Mouse (Mus musculus): ENCODE results near the gene Selenok.

The Selenok gene

DNA sequence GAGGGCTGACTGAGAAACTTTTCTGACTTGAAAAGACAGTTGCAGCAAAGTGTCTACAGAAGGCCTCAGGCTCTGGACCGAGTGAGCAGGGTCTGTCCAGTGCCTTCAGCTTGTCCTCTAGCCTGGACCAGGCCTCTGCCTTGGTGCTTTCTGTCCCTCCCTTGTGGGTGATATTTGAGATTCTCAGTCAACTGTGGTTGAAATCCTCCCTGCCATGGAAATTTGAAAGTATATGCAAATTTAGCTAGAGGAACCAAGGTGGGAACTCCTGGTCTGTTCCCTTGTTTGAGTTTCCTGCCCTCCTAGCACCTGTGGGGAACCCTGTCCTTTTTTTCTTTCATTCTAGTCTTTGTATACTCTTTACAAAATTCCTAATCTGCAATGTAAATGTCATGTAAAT is 46.9 kb downstream of the Selenok start:
- no peak for TF ChIP-seq GATA4 (IDR thresholded peaks at IDR 0.05; ENCODE audit: insufficient replicate concordance, low read length)

GRCm38 (mm10) chr14:30016666-30017065 is 48.6 kb downstream of the Selenok start:
- TF ChIP-seq GATA4 (IDR thresholded peaks at IDR 0.05; ENCODE audit: insufficient replicate concordance, low read length), result 0 out of 2 replicates have a peak, but pooled peaks have one; percentile 8

GRCm38 (mm10) chr14:30017794-30018462 is 49.8 kb downstream of the Selenok start:
- TF ChIP-seq GATA4 (IDR thresholded peaks at IDR 0.05; ENCODE audit: insufficient replicate concordance, low read length), result no peak

- no peak for TF ChIP-seq GATA4 (IDR thresholded peaks at IDR 0.05; ENCODE audit: insufficient replicate concordance, low read length)
Measured at GRCm38 (mm10) chr14:30018463-30018801, 50.3 kb downstream of the Selenok start.

DNA sequence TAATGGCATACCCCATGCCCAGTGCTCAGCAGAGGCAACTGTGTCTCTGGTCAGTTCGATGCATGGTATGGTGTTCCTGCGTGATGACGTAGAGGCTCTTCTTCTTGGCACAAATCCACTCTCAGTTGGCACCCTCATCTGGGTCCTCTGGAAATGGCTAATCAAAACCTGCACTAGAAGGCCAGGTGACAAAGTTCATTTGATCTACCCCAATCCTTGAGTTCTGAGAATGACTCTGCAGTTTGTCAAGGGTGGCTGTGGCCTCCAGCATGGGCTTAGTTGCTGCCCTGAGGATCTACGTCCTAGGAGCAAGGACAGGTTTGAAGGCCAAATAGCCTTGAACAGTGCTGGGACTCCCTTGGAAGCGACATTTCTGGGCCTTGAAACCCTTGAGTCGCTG is 50.7 kb downstream of the Selenok start:
- no peak for TF ChIP-seq GATA4 (IDR thresholded peaks at IDR 0.05; ENCODE audit: insufficient replicate concordance, low read length)

GRCm38 (mm10) chr14:30019375-30019774 is 51.3 kb downstream of the Selenok start:
- no peak for TF ChIP-seq GATA4 (IDR thresholded peaks at IDR 0.05; ENCODE audit: insufficient replicate concordance, low read length)

DNA sequence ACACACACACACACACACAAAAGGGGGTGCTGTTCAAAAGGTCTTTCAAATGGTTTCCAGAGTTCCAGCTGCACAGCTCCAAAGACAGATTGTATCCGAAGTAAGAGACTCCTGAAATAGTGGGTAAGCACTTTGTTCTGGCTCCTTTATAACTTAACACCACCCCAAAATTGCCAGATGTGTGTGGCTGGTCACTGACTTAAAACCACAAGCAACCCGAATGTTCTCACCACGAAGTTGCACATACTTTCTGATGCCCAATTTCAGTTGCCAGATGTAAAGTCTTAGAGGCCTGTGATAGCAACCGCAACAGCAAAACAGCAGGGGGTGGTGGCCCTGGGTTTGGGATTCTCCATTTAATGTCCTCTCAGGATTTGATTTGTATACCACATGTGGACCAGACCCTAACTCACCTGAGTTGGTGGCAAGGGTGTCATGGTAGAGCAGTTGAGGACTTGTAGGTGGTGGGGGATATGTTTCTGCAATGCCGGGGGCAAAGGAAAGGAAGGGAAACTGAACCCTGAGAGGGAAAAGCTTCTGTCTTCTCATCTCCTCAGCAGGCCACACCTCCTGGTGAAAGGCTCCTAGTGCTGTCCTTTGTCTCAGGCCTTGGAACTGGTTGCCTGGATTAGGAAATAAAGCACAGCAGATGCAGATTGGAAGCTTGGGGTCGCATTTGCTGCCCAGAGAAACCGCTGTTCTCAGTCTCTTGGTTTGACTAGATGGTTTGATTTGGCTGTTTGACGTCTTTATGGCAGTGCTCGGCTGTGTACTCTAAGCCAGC is 51.9 kb downstream of the Selenok start:
- TF ChIP-seq GATA4 (IDR thresholded peaks at IDR 0.05; ENCODE audit: insufficient replicate concordance, low read length), result no peak

- TF ChIP-seq GATA4 (IDR thresholded peaks at IDR 0.05; ENCODE audit: insufficient replicate concordance, low read length), result no peak
Measured at GRCm38 (mm10) chr14:30022471-30022870, 54.4 kb downstream of the Selenok start.

DNA sequence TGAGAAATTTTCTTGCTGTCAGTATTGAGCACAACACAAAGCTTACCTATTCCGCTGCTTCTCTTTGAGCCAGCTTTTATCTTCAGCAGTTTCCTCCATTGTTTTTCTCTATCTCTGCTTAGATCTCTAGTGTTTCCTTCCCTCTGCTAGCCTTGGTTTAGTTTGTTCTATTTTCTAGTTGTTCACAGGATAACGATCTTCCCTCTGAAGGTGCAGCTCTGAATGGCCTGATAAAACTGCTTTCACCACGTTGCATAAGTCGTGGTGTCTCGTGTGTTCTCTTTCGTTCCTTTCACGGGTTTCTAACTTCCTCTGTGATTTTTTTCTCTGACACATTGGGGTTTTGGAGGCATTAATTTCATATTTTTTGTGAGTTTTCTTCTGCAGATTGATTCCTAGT is 56.3 kb downstream of the Selenok start:
- no peak; the same call in 1 of the 2 replicates for TF ChIP-seq GATA4 (IDR thresholded peaks at IDR 0.05; ENCODE audit: insufficient replicate concordance, low read length)

Data from liver, adult (tissue).